Mouse (Mus musculus): Measurements from ENCODE around the gene Slc17a7.

DNA sequence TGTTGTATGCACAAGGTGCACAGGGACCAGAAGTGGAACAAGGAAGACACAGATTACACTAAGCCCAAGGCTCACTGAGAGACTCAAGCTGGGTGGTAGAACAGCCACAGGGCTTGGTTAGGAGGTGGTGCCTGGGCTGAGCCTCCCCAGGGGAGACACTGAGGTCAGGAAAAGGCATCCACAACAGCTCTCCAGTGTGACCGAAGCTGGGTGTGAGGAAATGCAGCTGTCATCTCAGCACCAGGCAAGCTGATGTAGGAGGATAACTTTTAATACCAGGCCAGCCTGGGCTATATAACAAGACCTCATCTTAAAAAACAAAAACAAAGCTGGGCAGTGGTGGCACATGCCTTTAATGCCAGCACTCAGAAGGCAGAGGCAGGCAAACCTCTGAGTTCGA, 27.4 kb downstream of the Slc17a7 start:
- TF ChIP-seq CTCF (IDR thresholded peaks at IDR 0.05; ENCODE audit: low read depth, low read length) (no peak), POLR2A (IDR thresholded peaks at IDR 0.05; ENCODE audit: insufficient read depth, low read length) (no peak)
